Mouse (Mus musculus) megakaryocyte, embryonic 14.5 days (primary cell): ENCODE data around the gene Adam15.

ENCODE experiments used
- FLI1 ChIP-seq: IDR thresholded peaks from 2 replicates; pipeline ENCODE4 v1.6.1; 2012; ENCODE audit warnings: low read length, inconsistent platforms, mixed read lengths
- GATA1 ChIP-seq: IDR thresholded peaks from 3 replicates; pipeline ENCODE4 v1.6.1; 2012; ENCODE audit warnings: mixed read lengths, low read length, inconsistent platforms, borderline replicate concordance

DNA sequence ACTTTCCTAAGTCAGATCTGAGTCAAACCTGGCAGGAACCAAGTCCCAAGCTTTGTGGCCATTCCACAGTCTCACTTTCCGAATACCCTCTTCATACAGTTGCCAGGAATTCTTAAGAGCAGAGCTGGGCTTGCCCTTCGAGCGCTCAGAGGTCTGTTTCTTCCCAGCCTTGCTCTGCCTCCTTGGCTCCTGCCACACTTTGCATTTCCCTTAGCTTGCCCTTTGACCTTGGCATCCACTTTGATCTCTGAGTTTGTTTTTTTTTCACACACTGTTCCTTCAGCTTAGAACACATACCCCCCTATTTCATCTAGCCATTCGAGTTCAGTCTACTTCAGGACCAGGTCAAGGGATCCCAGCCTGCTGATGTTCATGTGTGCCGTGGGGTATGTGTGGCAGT, 1.5 kb upstream of the Adam15 start:
- TF ChIP-seq GATA1 (no peak), FLI1 (no peak)
